Mouse (Mus musculus): ENCODE results near the gene Zswim4.
A peak's percentile ranks its signal among the peaks of the same experiment; 100 is the strongest.

Gene Zswim4

DNA sequence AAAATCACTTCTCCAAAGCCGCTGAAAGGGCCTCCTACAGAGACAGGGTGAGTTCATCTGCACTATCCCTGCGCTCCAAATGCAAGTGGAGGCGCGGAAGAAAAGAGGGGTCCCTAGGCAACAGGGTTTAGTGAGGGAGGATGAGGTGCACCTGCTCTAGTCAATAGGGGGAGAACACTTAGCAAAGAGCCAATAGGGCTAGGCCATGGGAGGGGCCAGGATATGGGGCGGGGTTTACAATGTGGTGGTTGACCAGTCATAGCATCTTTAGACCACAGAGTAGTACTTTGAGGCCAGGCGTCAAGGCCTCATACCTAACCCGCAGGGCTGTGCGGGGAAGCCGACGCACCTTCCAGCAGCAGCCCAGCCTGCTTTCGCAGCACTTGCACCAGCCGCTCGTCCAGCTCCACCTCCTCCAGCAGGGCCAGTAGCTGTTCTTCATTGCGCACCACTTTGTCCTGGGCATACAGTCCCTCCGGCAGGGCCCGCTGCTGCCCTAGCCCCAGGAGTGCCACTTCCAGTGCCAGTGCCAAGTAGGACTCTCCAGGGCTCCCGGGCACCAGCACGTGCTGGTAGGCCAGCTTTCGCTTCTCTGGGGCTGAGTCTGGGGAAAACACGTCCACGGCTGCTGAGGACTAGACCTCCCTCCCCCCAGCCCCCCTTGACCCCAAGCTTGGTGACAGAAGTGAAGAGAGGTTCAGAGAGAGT lies 13.4 kb downstream of the Zswim4 start:
- no peak for DNase-seq (ENCODE audit: low spot score in 2 of 2)

DNA sequence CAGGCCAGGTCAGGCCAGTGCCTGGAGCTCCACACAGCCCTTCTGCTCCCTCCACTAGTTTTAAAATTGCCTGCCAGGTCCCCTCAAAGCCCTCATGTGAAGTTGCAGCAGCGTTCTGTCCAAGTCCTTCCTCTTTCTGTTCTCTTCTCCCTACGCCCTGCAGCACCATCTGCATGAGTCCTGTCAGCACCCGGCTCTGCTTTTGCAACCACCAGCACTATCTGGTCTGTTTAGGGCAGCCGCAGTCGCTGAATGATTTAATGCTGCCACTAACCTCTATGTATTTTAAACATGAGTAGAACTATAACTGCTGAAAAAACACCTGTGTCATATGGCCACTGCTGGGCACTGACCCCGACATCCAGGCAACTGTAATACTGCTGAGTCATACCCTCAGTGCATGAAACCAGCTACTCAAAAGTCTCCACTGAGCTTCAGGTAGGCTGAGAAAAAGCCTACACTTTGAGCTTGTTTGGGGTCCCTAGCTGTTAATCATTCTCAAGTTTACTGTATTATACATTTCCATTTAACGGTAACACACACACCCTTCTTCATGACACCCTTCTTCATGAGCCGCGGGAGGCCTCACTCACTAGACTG lies 14.2 kb downstream of the Zswim4 start:
- no peak for DNase-seq (ENCODE audit: low spot score in 2 of 2)

DNA sequence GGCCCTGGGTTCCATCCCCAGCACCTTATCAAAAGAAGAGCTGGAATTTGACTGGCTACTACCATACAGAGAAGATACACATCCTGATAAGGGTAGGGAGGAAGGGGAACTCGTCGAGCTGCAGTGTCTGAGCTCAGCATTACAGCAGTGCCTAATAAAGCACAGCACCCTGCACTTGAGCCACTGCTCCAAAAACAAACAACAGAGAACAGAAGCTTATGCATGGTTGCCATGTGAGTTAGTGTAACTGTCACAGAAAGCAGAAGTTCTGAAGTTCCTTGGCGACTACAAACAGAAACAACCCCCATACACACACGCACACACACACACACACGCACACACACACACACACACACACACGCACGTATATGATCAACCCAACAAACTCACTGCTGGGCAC lies 16.8 kb downstream of the Zswim4 start:
- no peak for DNase-seq (ENCODE audit: low spot score in 2 of 2)

DNA sequence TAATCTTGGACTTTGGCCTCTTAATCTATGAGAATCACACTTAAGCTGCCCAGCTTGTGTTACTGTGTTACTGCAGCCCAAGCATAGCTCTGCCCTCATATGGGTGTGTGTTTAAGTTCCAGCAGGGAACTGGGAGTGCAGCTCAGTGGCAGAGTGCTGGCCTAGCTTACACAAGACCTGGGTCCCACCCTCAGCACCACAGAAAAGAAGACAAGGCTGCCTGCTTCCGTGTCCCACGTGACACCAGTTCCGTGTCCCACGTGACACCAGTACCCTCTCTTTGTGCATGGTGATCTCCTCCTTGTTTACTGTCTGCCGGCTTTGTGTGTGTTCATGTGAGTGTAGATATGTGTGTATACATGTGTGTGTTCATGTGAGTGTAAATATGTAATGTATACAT lies 18.7 kb downstream of the Zswim4 start:
- DNase-seq (ENCODE audit: low spot score in 2 of 2) = no peak

DNA sequence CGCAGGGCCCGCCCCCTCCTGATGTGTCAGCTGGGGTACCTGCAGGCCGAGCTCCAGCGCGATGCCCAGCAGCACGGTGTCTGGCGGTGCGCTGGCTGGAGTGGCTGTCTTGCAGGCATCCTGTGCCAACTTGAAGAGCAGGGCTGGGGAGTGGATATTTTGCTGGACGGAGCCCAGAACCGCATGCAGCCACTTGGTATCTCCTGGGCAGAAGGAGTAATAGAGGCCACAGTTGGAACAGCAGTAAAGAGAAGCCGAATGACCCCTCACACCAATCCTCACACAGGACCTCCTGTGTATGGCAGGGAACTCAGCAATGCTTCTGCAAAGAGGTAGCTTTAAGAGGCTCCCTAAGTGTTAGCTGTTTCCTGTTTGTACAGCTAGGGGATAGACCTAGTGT lies 19.6 kb downstream of the Zswim4 start:
- DNase-seq (ENCODE audit: low spot score in 2 of 2) = no peak

DNA sequence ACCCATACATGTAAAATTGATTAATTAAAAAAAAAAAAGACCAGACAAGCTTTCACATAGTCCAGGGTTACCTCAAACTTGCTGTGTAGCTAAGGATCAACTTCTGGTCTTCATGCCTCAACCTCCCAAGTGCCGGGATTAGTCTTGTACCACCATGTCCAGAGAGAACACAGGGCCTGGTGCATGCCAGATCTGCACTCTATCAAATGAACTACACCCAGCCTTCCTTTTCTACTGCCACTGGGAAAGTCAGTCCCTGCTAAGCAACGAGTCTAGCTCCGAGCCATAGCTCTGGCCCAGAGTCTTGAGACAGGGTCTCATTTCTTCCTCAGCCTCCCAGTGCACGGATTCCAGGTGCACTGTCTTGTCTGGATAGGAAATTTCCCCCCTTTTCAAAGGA lies 23.6 kb downstream of the Zswim4 start:
- DNase-seq (ENCODE audit: low spot score in 2 of 2) = no peak

DNA sequence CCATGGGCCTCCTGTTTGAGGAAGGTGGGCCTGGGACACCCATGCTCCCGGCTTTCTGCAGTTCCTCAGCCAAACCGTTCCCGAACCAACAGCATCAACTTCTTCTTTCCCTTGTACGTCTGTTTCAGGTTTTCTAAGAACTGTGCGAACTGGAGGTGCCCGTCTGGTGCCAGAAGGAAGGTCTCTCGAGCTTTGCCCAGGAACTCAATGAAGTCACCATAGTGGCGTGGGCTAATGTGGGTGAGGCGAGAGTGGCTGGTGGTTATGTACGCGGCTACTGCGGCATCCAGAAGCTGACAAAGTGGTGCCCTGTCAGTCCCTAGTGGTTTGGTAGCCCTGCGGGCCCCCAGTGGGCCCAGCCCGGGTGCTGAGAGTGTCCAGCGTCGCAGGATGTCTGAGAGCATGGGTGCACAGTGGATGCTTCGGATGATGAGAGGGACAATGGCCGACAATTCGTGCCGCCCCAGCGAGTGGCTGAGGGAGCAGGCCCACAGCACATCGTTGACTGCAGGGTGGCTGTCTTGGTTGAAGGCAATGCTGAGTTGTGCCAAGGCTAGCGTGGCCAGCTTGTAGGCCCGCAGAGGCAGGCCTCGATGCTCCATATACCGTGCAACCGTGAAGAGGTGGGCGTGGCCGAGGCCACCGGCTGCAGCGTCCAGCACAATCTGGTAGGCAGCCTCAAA lies 24.8 kb downstream of the Zswim4 start:
- DNase-seq (ENCODE audit: low spot score in 2 of 2) = no peak

DNA sequence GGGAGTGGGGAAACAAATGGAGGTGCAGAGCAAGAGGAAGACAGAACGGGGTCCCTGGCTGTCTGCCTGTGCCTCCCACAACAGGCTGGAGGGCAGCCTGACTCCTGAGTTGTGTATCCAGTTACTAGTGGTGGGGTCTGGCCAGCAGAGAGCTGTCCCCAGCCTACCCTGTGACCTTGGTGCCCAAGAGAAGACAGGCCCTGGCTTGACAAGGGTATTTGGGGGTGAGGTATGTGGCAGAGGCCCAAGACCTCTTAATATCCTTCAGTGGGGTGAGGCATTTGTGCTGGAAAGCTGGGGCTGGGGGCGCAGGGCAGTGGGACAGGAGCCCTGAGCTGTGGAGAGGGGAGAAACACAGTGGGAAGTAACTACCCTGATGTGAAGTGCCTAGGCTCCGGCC lies 25.7 kb downstream of the Zswim4 start:
- DNase-seq (ENCODE audit: low spot score in 2 of 2) = no peak

DNA sequence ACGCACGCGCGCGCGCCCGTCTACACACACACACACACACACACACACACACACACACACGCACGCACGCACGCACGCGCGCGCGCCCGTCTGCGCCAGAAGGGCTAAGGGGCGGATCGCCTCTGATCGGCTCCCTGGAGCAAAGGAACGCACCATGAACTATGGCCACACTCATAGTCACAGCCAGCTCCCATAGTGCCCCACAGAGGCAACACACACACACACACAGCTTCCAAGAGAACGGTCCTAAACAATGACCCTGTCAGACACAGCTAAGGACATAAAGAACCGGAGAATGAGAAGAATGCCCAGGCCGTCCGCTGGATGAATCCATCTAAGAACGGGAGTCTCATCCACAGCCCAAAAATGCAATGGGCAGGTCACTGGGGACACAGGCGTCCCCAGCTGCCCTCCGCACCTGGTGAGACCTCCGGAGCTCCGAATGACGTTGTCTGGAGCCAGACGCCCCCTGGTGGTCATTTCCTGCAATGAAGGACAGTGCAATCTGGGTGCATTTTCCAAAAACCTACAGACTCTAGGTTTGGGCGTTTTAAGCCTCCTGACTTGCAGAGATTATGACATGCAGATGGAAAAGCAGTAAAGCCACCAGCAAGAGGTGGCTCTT lies 26.6 kb downstream of the Zswim4 start:
- DNase-seq (ENCODE audit: low spot score in 2 of 2) = peak; percentile 64 to 78

DNA sequence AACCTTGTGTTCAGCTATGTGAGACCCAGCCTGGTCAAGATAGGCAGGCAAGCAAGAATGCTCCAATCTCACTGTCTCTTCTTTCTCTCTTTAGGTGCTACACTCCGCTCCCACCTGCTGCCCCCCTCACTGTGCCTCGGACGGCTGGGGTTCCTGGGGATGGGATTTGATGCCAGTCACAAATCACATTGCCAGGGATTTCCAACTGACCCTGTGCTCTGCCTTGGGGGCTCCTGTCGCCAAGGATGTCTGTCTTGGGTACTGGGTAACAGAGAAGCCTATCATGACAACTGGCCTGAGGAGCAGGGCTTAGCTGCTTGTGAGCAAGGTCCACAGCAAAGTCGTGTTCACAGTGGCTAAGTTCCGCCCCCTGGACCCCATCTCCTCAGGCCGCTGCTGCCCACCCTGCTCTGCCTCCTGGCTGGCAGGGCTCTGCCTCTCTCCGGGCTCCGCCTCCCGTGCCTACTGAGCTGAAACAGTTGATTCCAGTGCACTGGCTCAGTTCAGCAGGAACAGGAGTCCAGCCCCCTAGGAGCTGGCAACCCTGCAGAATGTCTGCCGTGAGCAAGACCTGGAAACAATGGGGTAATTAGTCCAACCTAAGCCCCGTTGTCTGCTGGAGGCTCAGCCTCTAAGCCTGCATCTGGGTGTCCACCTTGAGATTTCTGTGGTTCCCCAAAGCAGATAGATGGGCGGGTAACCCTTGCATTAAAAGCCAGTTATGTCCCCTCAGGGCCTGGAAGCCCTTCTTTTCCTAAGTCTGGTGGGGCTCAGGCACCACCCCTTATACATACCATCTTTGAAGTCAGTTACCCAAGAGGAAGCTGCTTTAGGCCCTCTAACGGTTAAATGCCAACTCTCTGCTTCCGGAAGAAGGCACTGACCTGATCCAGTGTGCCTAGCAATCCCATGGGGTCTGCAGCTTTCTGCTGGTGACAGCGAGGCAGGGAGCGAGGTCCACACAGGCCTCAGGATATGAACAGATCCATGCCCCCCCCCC lies 28.2 kb downstream of the Zswim4 start:
- DNase-seq (ENCODE audit: low spot score in 2 of 2) = no peak

DNA sequence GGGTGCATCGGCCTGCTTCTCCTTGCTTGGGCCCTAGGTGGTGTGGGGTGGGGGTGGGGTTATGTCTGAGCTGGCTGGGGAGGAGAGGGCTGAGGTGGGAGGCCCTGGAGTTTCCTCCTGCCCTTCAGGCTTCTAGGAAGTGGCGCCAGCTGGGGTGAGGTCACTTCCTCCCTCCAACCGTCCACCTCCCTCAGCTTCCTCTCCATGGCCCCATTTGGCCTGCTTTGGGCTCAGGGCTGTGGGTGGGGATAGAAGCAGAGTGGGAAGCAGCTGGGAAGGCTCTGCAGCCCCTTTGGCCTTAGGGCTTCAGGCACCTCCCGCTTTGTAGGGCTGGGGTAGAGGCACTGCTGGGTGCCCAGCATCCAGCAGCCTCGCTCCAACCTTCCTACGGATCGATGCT lies 29.0 kb downstream of the Zswim4 start:
- DNase-seq (ENCODE audit: low spot score in 2 of 2) = no peak

DNA sequence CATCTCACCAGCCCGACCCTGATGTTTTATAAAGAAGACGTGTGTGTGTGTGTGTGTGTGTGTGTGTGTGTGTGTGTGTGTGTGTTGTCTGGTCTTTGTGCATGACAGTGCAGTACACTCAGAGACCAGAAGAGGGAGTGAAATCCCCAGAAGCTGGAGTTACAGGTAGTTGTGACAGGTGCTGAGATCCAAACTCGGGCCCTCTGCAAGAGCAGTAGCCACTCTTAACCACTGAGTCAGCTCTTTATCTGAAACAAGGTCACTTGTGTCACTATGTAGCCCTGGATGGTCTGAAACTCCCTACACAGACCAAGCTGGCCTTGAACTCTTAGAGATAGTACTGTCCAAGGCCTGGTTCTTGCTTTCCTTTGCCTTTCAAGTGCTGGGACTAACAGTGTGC lies 30.2 kb downstream of the Zswim4 start:
- DNase-seq (ENCODE audit: low spot score in 2 of 2) = no peak

DNA sequence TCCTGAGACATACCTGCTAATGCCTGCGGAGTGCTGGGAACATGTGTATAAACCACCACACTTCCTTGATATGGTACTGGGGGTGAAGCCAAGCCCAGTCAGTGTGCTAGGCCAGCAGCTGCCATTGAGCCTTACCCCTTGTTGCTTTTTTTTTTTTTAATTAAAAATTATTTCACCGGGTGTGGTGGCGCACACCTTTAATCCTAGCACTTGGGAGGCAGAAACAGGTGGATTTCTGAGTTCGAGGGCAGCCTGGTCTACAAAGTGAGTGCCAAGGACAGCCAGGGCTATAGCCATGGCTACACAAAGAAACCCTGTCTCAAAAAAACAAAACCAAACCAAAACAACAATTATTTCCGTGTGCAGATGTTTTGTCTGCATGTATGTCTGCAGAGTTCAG lies 31.8 kb downstream of the Zswim4 start:
- DNase-seq (ENCODE audit: low spot score in 2 of 2) = no peak

DNA sequence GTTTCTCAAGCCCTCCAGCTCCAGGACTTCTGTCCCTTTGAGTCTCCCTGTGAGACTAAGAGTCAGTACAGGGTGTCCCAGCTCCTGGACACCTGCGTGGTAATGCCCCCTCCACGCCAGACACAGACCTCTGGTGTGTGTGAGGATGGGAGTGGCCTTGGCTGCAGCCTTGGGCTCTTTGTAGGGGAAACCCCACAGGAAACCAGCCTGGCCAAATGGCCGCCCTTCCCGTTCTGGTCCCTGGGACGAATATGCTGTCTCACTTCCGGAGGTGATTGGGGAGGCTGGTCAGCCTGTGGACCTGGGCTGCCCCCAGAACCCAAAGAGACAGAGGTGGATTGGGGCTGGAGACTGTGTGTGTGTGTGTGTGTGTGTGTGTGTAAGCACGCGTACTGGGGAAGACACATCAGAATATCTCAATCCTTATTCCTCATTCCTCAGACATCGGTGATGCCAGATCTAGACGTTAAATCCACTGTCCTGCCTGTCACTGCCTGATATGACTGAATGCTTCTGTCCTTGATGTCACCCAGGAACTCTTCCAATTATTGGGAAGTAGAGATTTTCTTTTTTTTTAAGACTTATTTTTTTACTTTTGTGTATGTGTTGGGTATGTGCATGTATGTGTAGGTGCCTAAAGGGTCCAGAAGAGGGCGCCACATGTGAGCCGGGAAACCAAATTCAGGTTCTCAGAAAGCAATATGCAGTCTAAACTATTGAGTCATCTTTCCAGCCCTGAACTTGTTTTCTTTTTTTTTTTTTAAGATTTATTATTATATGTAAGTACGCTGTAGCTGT lies 32.7 kb downstream of the Zswim4 start:
- no peak for DNase-seq (ENCODE audit: low spot score in 2 of 2)

DNA sequence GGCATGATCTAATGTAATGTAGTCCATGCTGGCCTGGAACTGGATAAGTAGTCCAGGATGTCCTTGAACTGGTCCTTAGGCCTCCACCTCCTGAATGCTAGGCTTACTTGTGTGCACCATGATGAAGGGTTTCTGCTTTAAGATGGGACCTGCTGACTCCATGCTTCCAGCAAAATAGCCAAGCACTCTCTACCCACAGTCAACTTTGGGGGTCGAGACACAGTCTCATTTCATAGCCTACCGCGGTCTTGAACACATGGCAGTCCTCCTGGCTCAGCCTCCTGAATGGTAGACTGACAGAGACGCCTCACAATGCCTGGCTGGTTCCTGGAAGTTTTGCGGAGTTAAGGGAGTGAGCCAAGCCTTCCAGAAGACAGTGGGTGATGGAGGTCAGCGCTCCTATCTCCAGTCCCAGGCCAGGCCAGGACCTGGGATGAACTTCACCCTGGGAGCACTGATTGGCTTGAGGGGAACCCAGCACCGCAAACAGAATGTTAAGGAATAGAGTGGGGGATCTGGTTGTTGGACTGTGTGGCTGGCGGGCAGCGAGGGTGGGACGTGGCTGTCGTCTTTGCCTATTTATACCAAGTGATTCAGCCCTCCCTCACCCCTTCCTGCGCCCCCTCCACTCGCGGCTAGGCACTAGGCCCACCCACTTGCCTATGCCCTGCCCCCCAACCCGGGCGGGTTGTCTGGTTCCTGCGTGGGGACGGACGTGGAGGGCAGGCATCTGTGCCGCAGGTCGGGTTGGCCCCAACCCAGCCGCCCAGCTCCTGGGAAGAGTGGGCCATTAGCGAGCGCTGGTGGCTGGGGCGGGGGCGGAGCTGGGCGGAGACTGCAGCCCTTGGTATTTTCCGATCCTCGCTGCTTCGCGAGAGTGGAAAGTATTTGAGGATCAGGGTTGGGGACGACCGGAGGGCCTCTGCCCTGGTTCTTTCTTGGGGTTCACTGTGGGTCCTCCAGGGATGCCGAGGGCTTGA lies 33.6 kb downstream of the Zswim4 start:
- DNase-seq (ENCODE audit: low spot score in 2 of 2) = peak; percentile 43 to 45

DNA sequence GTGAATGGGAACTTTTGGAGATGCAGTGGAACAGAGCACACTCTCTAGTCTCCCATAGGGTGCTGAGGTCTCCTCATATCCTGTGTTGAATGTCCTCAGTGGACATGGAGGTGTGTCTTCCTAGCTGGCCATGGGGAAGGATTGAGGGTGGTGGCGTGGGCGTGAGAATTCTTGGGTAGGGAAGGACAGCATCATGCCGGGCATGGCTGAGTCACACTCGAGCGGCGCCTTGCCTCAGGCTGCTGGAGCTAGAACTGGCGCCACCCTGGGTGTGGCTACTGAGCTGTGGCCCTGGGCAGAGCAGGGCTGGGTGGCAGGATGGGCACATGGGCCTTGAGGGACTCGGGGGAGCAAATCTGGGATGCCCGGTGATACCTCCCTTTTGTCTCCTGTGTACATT lies 34.4 kb downstream of the Zswim4 start:
- DNase-seq (ENCODE audit: low spot score in 2 of 2) = no peak

DNA sequence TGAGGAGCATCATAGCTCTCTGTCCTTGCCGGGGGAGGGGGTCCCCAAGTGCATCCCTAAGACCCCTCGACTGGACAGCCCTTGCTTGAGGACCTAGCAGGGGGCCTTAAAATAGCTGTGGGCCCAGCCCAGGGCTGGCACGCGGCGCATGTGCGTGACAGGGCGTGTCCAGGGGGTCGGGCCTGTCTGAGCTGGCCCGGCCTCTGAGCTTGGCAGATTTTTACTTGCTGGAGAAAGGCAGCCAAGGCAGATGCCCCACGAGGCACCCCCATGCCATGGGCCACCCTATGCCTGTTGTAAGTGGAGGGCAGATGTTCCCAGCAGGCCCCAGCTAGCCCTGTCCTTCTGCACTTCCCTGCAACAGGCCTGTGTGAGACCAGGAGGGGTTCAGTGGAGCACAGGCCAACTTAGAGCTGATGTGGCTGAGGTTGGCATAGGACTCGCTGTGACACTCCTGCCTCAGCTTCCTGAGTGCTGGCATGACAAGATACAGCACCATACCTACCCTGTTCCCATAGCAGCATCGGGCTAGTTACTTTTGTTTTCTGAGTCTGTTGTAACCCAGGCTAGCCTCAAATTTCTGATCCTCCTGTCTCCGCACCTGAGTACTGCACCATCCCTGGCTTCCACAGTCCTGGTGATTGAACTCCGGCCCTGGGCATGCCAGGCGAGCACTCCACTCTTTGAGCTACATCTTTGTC lies 35.2 kb downstream of the Zswim4 start:
- no peak for DNase-seq (ENCODE audit: low spot score in 2 of 2)

DNA sequence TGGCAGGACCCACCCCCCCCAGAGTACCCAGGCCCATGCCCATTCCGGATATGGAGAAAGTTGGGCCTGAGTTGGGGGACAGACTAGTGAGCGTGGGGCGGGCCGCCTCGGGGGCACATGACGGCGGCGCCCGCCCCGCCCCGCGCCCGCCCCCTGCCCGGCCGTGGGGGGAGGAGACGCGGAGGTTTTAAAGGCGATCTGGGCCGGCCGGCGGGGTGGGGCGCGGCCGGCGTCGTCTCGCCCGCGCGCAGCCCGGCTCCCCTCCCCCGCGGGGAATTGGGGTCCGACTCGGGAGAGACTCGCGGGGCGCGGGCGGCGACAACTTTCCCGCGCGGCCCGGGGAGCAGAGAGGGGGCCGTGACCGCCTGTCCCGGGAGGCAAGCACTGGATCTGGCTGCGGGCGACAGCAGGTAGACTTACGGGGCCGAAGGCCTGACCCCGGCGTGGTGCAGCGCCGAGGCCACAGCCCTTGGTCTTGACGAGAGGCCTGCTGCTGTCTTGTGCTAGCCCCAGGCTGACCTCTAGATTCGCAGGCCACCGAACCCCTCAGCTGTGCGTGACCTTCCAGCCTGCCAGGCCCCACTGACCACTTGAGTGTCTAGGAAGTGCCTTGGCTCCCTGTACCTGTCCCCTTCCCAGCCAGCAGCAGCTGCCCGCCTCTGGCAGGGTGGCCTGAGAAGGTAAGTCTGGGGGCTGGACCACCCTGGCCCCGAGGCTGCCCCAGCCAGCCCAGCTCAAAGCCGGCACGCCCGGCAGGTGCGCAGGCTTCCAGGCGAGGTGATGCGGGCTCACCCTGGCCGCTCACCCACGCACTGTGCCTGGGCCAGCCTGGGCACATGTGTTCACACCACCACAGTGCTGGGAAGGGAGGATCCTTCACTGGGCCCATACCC lies 36.0 kb downstream of the Zswim4 start:
- DNase-seq (ENCODE audit: low spot score in 2 of 2) = peak in 1 of 2 experiments; percentile 41

All from spleen, postnatal 14 days (tissue).